Mouse (Mus musculus) ES-Bruce4 (cell line): ENCODE results near the gene Pecr.

Experiments used
- CTCF ChIP-seq: IDR thresholded peaks from one replicate; pipeline ENCODE4 v1.8.1; 2011; ENCODE audit warnings: low read depth, low read length
- EP300 ChIP-seq: IDR thresholded peaks from 2 replicates; pipeline ENCODE4 v1.6.1; 2011; ENCODE audit warnings: low read depth, low read length; ENCODE audit not compliant: insufficient read depth
- POLR2A ChIP-seq: IDR thresholded peaks from one replicate; pipeline ENCODE4 v1.8.1; 2011; ENCODE audit warnings: low read length; ENCODE audit not compliant: insufficient read depth

GRCm38 (mm10) chr1:72255062-72255853, 28.9 kb downstream of the Pecr start:
- TF ChIP-seq CTCF: no peak
- TF ChIP-seq POLR2A: peak; percentile 99
- TF ChIP-seq EP300: no peak
